Comparison of ENCODE assay signal across 16 mouse cellular contexts in genomic region chr2:10340022-10340421, GRCm38 (mm10).
"Had no signal": no experiment of that assay in that cellular context is flagged by ENCODE, and none has a peak within 500 bp of the region (broad histone marks: within the 10 kb centered on the region; RNA-seq: fewer than 3 reads in every experiment).

No protein-coding gene starts in this region.

- H3K4me2 ChIP-seq: liver, embryonic 15.5 days; midbrain, embryonic 11.5 days; midbrain, embryonic 13.5 days; midbrain, embryonic 15.5 days; neural tube, embryonic 12.5 days; stomach, embryonic 15.5 days had no signal

- H3K9me3 ChIP-seq: liver, embryonic 15.5 days; megakaryocyte, embryonic 14.5 days; midbrain, embryonic 13.5 days; midbrain, embryonic 15.5 days; neural tube, embryonic 12.5 days; stomach, embryonic 15.5 days had no signal

- H3K36me3 ChIP-seq: liver, embryonic 15.5 days; midbrain, embryonic 13.5 days; midbrain, embryonic 15.5 days; neural tube, embryonic 12.5 days; stomach, embryonic 15.5 days had no signal

- H3K4me1 ChIP-seq: liver, embryonic 15.5 days; megakaryocyte, embryonic 14.5 days; midbrain, embryonic 13.5 days; midbrain, embryonic 15.5 days; neural tube, embryonic 12.5 days; stomach, embryonic 15.5 days had no signal

- H3K9ac ChIP-seq: liver, embryonic 15.5 days; liver, postnatal 0 days; midbrain, embryonic 13.5 days; midbrain, embryonic 15.5 days; neural tube, embryonic 12.5 days; stomach, embryonic 15.5 days had no signal

- H3K27ac ChIP-seq: liver, embryonic 15.5 days; macrophage; midbrain, embryonic 13.5 days; midbrain, embryonic 15.5 days; neural tube, embryonic 12.5 days; stomach, embryonic 15.5 days; stomach, postnatal 0 days had no signal

- H3K4me3 ChIP-seq: liver, embryonic 15.5 days; megakaryocyte, embryonic 14.5 days; midbrain, embryonic 13.5 days; midbrain, embryonic 15.5 days; neural tube, embryonic 12.5 days; stomach, embryonic 15.5 days had no signal

- DNase-seq: liver, postnatal 0 days; lung, adult 2 months; lung, postnatal 10 days; right cerebral cortex, postnatal 14 days; thymus, adult 2 months; thymus, postnatal 25 days; thymus, postnatal 4 days had no signal

- H3K27me3 ChIP-seq: liver, embryonic 15.5 days; midbrain, embryonic 15.5 days; neural tube, embryonic 12.5 days; stomach, embryonic 15.5 days had no signal

- ATAC-seq: liver, postnatal 0 days; midbrain, embryonic 13.5 days; midbrain, embryonic 15.5 days had no signal
